Mouse (Mus musculus): ENCODE results near the gene Gzmd.

DNA sequence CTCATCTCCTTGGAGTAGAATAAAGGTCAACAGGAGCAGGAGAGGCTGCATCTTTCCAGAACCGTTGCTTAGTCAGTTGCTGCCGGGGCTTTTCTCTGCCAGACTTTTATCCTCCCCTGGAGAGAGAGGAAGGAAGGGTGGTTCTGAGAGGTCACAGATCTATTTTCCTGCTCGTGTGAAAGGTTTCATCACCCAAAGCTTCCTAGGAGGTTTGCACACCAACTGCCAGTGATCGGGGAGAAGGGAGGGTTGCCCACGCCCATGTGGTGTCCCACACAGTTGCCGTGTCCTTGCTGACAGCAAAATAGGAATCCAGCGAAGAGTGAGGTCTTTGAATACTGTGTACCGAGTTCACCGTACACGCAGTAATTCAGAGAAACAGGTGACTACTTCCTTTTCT lies 30.0 kb downstream of the Gzmd start, which contains the start of gene Ctsg:
- no peak for TF ChIP-seq EP300 (IDR thresholded peaks at IDR 0.05; ENCODE audit: insufficient read depth, low read depth, low read length)
- no peak for TF ChIP-seq CTCF (IDR thresholded peaks at IDR 0.05)
- no peak for TF ChIP-seq POLR2A (IDR thresholded peaks at IDR 0.05; ENCODE audit: insufficient read depth, low read depth, low read length)

All from heart, adult 2 months (tissue).